Mouse (Mus musculus) stomach, postnatal 0 days (tissue): Measurements from ENCODE around the gene Ttf2. TPM values are rescaled to one million over a fixed set of nuclear protein-coding genes. Genes with fewer than 3 reads are reported as not detected.

Experiments used
- ATAC-seq: fragments of 200-750 bp; cut with Nextera tagmentation; 2 replicates; pipeline ENCODE4 v1.8.0; 2017; ENCODE audit not compliant: low FRiP score, low TSS enrichment
- DNase-seq: peaks from one replicate; pipeline ENCODE4 v3.0.0-alpha.2; 2016; ENCODE audit warnings: low spot score
- H3K27ac ChIP-seq: fragments of 300-500 bp; sonication (generic); replicated peaks from 2 replicates; pipeline ENCODE4 v1.5.1; 2014; ENCODE audit warnings: mild to moderate bottlenecking, control low read depth
- H3K27me3 ChIP-seq: fragments of 300-500 bp; sonication (generic); 2 replicates; pipeline ENCODE4 v1.6.1; 2014; ENCODE audit warnings: low read length; ENCODE audit not compliant: control insufficient read depth, insufficient read depth
- H3K36me3 ChIP-seq: fragments of 300-500 bp; sonication (generic); 2 replicates; pipeline ENCODE4 v1.6.1; 2014; ENCODE audit warnings: low read length, mixed read lengths; ENCODE audit not compliant: control insufficient read depth, insufficient read depth
- H3K4me1 ChIP-seq: fragments of 300-500 bp; sonication (generic); replicated peaks from 2 replicates; pipeline ENCODE4 v1.6.1; 2014; ENCODE audit warnings: antibody characterized with exemption; ENCODE audit not compliant: control insufficient read depth, insufficient read depth
- H3K4me2 ChIP-seq: fragments of 300-500 bp; sonication (generic); replicated peaks from 2 replicates; pipeline ENCODE4 v1.6.1; 2014; ENCODE audit warnings: low read depth, mild to moderate bottlenecking, control low read depth, moderate library complexity
- H3K4me3 ChIP-seq: fragments of 300-500 bp; sonication (generic); 2 replicates; pipeline ENCODE4 v1.5.1; 2014; ENCODE audit warnings: low read depth, low read length, control low read depth
- H3K9ac ChIP-seq: fragments of 300-500 bp; sonication (generic); 2 replicates; pipeline ENCODE4 v1.6.1; 2014; ENCODE audit warnings: mild to moderate bottlenecking, low read length, control low read depth, mixed read lengths
- H3K9me3 ChIP-seq: fragments of 300-500 bp; sonication (generic); 2 replicates; pipeline ENCODE4 v1.6.1; 2016; ENCODE audit warnings: low read length; ENCODE audit not compliant: control insufficient read depth
- CTCF ChIP-seq: IDR thresholded peaks from 2 replicates; pipeline ENCODE4 v1.5.1; 2016; ENCODE audit warnings: antibody characterized with exemption, low read depth, mild to moderate bottlenecking, moderate library complexity
- EP300 ChIP-seq: optimal IDR thresholded peaks from 2 replicates; pipeline ENCODE3; 2016; ENCODE audit warnings: antibody characterized with exemption
- WGBS: fragments of 180-500 bp; shearing (Covaris S2); extraction: QIAGEN DNeasy Blood & Tissue Kit; methylation state at CpG from one replicate; pipeline ENCODE4 v1.1.7; 2014; 5-methylcytosine and 5-hydroxymethylcytosine counted together
- polyA plus RNA-seq: library from polyadenylated mRNA; unstranded; fragments of >200 nt; fragmentation: Nextera tagmentation; extraction: Ambion mirVana; gene quantifications from 2 replicates; pipeline ENCODE4 v1.2.1, GENCODE M21; 2015

Ttf2 gene
- polyA plus RNA-seq, 1 experiment from 2014 or later, result 4.1 TPM

- whole genome bisulfite sequencing, result 86% methylated on average over 15 of the region's 15 CpGs
- TF ChIP-seq EP300 (no peak), CTCF (no peak)
- H3K9me3 ChIP-seq, result no peaks in the 10 kb centered on the region
- H3K4me1 ChIP-seq, result no peaks in the 10 kb centered on the region
- H3K27me3 ChIP-seq, result no peaks in the 10 kb centered on the region
- no peak overlapping the region for H3K27ac ChIP-seq
- H3K4me2 ChIP-seq, result no peak overlapping the region
- no peak for ATAC-seq
- no peak overlapping the region for H3K4me3 ChIP-seq
- H3K9ac ChIP-seq, result no peak overlapping the region
- no peaks in the 10 kb centered on the region for H3K36me3 ChIP-seq
- no peak for DNase-seq
Measured at GRCm38 (mm10) chr3:101003575-101004356, 34.3 kb upstream of the Ttf2 start.

- no peaks in the 10 kb centered on the region for H3K36me3 ChIP-seq
- no peaks in the 10 kb centered on the region for H3K27me3 ChIP-seq
- WGBS, result 34% methylated on average over 2 of the region's 2 CpGs
- H3K9me3 ChIP-seq, result no peaks in the 10 kb centered on the region
- no peak overlapping the region for H3K4me3 ChIP-seq
- H3K9ac ChIP-seq, result no peak overlapping the region
- no peaks in the 10 kb centered on the region for H3K4me1 ChIP-seq
- TF ChIP-seq CTCF (no peak), EP300 (no peak)
- H3K27ac ChIP-seq, result no peak overlapping the region
- no peak overlapping the region for H3K4me2 ChIP-seq
- DNase-seq, result no peak
- ATAC-seq, result no peak
Measured at GRCm38 (mm10) chr3:100999732-101000131, 30.3 kb upstream of the Ttf2 start.

- Histone ChIP-seq H3K9ac (no peak overlapping the region), H3K4me2 (no peak overlapping the region), H3K9me3 (no peaks in the 10 kb centered on the region), H3K27me3 (no peaks in the 10 kb centered on the region), H3K4me3 (no peak overlapping the region), H3K27ac (no peak overlapping the region), H3K36me3 (no peaks in the 10 kb centered on the region), H3K4me1 (no peaks in the 10 kb centered on the region)
- ATAC-seq (peak; percentile 72), DNase-seq (peak; percentile 76)
- TF ChIP-seq EP300 (no peak), CTCF (peak; percentile 90)
- 19% methylated on average over 6 of the region's 6 CpGs for WGBS
Measured at GRCm38 (mm10) chr3:100998904-100999340, 29.5 kb upstream of the Ttf2 start.

GRCm38 (mm10) chr3:100997785-100998570, 28.5 kb upstream of the Ttf2 start:
- no peaks in the 10 kb centered on the region for H3K36me3 ChIP-seq
- ATAC-seq, result peak; percentile 29; the same call in 1 of the 2 replicates
- H3K4me1 ChIP-seq, result no peaks in the 10 kb centered on the region
- WGBS, result 60% methylated on average over 10 of the region's 10 CpGs
- TF ChIP-seq EP300 (no peak), CTCF (no peak)
- no peak for DNase-seq
- no peaks in the 10 kb centered on the region for H3K27me3 ChIP-seq
- H3K9me3 ChIP-seq, result no peaks in the 10 kb centered on the region
- no peak overlapping the region for H3K4me3 ChIP-seq
- no peak overlapping the region for H3K9ac ChIP-seq
- no peak overlapping the region for H3K4me2 ChIP-seq
- no peak overlapping the region for H3K27ac ChIP-seq

- 79% methylated on average over 4 of the region's 4 CpGs for WGBS
- H3K4me2 ChIP-seq, result no peak overlapping the region
- no peaks in the 10 kb centered on the region for H3K27me3 ChIP-seq
Measured at GRCm38 (mm10) chr3:100994252-100994651, 24.8 kb upstream of the Ttf2 start.

More at GRCm38 (mm10) chr3:100994252-100994651, 24.8 kb upstream of the Ttf2 start:
- Histone ChIP-seq H3K27ac (no peak overlapping the region), H3K4me3 (no peak overlapping the region), H3K36me3 (no peaks in the 10 kb centered on the region), H3K4me1 (no peaks in the 10 kb centered on the region), H3K9me3 (no peaks in the 10 kb centered on the region), H3K9ac (no peak overlapping the region)
- no peak for DNase-seq
- no peak for ATAC-seq
- no peak for TF ChIP-seq EP300
- no peak for TF ChIP-seq CTCF
